Mouse (Mus musculus) CD4-positive, CD25-positive, alpha-beta regulatory T cell, adult 2 months (primary cell): ENCODE results near the gene Kcnip2.

Experiments used
- DNase-seq: peaks from one replicate; pipeline ENCODE4 v3.0.0-alpha.2; 2012; ENCODE audit warnings: low read depth, low spot score

The Kcnip2 gene

DNA sequence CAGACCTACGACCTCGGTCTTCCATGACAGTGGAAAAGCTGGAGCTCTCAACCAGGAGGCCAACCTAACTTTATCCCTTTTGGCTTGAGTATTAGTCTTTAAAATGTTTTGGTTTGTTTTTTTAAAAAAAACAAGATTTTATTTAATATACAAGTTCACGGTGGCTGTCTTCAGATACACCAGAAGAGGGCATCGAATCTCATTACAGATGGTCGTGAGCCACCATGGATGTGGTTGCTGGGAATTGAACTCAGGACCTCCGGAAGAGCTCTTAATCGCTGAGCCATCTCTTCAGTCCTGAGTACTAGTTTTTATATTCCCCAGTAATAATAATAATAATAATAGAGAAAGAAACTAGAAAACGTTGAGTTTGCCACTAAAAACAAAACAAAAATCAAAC is 34.2 kb downstream of the Kcnip2 start:
- no peak for DNase-seq

DNA sequence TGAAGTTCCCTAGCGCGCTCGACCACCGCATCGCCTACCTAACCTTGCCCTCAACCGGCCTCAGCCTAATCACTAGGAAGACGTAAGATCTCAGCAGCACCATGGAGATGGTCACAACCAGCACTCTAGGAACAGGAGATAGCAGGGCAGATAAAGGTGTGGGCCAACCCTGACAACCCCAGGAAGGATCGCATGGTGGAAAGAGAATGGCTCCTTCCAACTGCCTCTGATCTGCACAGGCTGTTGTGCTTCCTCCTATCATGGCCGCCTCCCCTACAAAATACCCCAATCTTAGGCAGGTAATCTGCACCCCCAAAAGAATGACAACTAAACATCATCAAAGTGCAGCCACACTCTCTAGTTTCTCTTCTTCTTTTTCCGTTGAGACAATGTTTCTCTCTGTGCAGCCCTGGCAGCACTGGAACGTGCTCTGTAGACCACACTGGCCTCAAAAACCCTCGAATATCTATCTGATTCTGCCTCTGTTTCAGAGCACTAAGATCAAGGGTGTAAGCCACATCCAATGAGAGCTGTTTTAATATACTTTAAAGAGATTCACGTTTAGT is 35.4 kb downstream of the Kcnip2 start:
- DNase-seq: no peak

DNA sequence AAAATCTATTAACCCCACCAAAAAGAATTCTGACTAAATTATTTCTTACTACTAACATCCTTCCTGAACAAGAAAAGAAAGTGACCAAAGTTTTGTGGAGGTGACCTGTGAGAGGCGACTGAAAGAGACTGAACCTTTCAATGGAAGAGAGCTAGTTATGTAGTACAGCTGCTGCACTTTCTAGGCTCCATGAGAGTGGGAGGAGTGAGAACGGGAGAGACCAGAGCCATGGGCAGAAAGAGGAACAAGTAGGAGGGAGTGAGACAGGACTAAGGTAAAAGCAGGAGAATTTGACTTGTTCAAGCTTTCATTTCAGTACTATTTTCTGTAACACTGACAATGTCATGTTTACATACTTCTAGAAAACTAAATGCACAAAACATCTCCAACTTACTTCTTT is 40.4 kb downstream of the Kcnip2 start:
- no peak for DNase-seq

DNA sequence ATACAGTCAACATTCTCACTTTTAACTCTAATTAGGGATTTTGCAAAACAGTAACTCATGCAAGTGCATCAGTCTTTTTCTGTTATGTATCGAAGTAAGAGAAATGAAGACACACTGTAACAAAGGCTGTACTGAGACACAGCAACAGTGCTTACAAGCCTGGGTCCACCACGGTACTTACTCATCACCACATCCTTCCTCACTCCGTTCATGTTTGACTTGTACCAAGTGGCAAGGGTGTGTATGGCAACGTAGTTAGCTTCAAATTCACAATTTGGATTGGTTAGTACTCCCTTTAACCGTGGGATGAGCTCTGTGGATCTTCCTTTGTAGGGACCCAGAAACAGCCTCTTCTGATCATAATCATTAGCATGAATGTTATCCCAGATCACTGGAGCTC is 44.4 kb downstream of the Kcnip2 start:
- no peak for DNase-seq

DNA sequence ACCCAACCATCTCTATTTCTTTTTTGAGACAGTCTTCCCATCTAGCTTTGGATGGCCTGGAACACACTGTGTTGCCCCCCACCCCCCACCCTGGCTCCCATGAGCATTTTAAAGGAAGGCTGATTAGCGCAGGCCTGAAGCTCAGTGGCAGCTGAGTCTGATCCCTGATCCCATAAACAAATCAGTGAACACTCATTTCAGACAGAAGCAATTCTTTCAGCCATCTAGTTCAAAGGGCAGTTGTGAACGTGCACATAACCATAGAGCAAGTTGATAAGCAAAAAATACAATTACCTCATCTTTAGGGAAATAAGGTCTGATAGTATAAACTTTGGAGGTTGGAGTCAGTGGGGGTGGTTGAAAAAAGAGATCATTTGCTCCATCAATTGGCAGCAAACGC is 55.1 kb downstream of the Kcnip2 start:
- DNase-seq: no peak

DNA sequence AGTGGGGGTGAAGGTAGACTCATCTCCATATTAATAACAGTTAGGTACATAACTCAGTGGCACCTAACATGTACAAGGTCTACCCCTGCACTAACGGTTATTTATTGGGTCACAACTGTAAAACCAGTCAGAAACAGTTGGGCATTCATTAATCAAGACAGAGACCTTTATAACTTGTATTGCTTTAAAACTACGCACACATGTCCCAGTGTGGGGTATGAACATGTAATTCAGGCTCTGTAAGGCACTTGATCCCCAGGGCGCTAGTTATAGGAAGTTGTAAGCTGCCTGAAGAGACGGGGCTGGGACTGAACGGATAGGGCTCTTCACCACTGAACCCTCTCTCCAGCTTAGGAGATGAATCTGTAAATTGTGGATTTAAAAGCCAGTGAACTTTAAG is 57.2 kb downstream of the Kcnip2 start:
- DNase-seq: no peak

DNA sequence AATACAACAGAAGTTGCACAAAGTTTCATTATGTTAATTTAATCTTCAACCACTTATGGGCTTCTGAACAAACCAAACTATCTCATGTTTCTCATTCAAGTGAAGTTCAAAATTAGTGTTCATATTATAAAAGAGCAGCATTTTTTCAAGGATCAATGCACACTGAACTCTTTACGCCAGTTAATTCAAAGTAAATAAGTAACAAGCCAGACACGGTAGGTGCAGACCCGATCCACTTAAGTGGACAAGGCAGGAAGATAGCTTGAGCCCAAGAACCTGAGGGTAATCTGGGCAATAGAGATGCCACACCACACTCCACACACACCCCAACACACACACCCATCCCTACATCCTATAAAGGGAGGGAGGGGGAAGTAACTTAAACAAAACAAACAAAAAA is 62.3 kb downstream of the Kcnip2 start:
- DNase-seq: no peak

DNA sequence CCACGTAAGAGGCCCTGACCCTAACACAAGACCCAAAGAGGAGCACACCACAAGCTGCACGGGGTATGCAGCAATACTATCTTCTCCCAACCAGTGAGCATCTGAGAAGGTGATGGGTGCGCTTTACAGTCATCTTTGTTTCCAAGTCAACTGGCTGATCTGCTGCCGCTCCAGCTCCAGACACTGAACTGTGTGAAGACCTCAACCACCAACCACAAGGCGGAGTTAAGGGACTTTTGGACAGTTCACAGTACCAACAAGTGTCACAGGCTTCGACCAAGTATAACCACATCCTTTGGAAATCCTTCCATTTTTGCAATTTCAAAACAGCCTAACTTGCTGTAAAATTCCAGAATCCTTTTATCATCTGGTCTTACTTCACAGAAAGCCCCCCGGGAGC is 64.0 kb downstream of the Kcnip2 start:
- peak; percentile 50 for DNase-seq

DNA sequence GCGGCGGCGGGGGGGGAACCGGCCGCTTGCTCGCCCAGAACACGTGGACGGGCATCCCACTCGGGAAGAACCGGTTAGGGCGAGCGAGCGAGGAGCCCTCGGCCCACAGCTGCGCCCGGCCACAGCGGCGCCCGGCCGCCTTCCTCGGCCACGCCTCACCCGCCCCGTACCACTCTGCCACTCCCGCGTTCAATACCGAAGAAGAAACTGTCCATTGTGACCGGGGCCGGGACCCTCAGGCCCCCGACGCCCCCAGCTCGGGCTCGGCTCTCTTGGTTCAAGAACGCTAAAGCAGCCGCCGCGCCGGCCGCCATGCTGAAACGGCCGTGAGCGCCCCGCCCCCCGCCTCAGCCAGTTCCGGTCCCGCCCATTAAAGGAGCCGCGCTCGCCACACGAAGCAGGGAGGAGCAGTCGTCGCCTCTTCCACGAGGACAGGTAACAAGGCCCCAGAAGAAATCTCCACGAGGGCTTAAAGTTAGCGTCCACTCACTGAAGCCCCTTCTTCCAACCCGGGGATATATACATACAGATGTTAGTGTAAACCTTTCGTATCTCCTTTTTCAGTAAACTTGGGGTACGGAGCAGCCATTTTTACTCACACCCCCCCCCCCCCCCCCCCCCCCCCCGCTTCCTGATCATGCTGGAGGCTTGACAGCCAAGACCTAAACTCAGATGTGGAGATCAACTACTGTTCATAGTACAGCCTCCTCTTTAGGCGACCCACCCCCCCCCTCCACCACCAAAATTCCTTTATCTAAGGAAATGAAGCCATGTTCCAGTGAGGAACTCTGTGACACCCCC is 66.4 kb downstream of the Kcnip2 start, which contains the start of gene Npm3:
TSS of gene Npm3 (minus strand) at position 349 of the 801 bp plus-strand sequence.
- DNase-seq: peak; percentile 94

DNA sequence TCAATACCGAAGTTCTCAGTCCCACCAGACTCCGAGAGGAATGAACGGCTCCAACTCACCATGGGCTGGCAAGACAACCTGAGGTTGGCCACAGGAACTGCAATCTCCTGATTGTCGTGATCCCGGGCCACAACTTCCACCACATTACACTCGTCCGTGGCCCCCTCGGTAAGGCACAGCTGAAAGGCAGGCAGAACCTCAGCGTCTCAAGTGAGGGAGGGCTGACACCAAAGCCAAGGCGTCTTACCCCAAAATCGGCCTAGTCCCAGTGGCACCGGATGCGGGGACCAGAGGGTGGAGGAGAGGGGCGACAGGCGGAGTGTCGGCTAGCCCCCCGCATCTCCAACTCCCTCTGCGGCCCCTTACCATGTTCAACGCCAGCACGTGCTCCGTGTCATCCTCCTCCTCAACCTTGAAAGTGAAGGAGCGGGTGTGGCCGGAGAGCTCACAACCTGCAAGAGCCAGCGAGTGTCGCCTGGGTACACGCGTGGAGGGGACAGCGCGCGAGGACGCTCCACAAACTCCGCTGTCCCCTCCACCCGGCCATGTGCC is 67.1 kb downstream of the Kcnip2 start:
- peak; percentile 52 for DNase-seq

DNA sequence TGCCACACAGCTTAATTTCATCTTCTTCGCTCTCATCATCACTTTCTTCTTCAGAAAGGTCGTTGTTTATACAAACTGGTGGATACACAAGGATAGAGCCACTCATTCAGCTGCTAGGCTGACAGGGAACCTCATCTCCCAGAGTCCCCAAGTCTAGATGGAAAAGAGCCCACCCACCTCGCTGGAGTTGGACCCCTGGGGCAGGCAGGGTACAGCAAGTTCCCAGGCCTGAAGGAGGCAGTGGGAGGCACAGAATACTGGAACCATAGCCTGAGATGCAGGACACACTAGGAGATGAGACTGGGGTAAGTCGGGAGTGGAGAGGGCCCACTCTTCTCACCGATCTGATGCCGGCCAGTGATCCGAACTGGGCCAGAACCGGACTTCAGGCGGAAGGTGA is 67.7 kb downstream of the Kcnip2 start:
- no peak for DNase-seq

DNA sequence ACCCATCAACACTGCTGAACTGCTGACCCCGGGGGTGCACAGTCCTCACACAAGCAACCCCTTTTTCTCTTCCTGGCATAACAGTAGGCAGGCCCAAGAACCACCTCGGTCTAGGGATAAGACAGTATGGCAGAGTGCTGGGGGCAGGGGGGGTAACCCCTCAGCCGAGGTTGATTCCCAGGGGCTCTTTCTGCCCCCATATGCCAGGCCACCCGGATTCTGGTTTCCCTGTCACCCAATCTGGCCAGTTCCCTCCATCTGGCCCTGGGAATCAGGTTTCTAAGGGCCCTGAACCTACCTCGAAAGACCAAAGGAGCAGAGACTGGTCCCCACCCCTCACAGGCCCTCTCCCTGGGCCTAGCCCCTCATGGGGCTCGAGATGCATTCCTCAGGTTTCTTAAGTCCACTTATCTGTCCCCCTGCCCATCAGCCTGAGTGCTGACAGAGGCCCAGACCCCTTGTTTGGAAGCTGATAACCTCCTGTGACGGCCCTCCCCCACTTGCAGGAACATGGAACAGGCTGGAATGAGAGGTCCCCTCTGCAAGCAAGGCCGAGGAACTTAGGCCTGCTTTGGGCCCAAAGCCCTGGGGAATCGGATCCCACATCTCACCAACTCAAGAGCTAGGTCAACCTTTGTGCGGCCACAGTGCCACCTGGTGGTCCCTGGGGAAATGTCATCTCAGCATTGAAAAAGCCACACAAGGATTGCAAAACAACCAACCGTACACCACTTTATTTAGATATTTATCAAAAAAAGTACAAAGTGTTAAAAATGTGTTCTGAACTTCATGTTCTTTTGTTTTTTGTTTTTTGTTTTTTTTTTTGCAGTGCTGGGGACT is 68.6 kb downstream of the Kcnip2 start:
- DNase-seq: peak; percentile 92

DNA sequence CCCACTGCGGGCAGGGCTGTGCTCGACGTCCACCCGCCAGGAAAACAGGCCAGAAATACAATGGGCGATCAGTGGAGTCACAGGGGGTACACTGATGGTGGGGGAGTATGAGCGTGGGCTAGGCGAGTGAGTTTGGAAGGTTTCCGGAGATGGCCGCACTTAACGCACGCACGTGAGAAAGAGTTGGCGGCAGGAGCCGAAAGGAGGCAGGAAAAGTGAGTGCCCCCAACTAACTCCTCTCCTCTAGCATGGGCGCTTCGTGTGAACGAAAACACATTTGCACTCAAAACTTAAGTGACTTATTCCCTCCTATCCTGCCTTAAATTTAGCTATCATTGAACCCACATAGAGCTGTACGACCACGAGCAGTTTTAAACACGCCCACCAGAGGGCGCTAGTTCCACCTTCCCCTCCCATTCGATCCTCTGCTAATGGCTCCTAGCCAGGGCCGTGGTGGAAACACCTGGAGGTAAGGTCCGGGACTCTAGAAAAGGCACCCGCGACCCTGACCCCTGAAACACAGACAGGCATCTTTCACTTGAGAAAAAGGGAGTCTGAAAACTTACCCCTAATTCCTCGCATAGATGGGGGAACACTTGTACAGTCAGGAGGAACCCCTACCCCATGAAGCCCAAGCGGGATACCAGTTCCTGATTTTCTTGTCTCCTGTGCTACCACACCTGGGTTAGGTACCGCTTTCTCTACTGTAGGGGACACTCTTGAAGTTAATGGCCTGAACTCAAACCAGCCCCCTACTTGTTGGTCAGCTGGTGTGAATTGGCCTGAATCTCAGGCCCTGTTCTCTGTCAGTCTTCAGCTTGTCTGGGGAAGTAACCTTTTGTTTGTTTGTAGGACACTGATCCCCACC is 69.5 kb downstream of the Kcnip2 start:
- DNase-seq: peak; percentile 91

DNA sequence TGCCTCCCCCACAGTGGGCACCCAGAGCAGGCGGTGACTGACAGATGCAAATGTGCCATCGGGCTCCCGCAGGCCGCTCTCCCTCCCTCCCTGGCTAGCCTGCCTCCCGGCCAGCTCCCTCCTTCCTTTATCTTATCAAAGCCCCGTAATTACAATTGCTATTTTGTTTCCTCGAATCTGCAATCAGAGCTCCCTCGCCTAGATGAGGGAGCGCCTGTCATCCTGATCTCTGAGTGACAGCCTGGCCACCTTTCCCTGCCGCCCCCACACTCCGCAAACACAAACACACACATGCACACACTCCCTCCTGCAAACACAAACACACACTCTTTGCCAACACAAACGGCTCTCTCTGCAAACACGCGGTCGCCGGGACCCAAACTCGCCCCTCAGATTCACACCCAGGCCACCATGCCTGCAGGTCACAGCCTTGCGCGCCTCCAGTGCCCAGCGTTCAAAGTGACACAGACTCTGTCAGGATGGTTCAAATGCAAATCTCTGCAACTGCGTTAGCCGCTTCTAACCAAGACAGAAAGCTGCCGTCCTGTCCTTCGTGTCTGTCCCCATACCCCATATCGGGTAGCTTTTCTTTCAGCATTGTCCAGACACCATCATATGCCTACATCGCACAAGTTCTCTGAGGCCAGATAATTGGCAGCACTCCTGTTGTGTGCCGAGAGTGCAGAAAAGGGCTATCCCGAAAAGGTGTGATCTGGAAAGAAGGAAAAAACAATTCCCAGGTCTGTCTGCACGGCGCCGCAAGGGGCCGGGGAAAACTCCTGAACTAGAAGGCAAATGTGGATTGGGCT is 70.3 kb downstream of the Kcnip2 start:
- DNase-seq: no peak

DNA sequence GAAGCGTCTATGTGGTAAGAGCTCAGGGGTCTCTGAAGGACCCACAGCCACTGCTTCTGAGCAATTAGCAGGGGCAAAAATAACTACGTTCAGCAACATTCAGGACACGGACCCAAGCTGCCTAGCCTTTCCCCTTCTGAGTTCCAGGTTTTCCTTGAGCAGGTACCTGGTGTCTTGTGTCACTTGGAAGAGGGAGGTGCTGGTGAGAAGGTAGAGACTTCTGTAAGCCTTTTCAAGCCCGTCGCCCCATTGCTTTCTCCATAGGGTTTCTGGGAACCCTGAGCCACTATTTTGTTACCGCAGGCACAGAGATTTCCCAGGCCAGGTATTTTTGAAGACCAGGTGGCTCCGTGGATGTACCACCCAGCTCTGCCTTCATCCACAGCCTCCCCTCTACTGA is 72.2 kb downstream of the Kcnip2 start:
- no peak for DNase-seq

DNA sequence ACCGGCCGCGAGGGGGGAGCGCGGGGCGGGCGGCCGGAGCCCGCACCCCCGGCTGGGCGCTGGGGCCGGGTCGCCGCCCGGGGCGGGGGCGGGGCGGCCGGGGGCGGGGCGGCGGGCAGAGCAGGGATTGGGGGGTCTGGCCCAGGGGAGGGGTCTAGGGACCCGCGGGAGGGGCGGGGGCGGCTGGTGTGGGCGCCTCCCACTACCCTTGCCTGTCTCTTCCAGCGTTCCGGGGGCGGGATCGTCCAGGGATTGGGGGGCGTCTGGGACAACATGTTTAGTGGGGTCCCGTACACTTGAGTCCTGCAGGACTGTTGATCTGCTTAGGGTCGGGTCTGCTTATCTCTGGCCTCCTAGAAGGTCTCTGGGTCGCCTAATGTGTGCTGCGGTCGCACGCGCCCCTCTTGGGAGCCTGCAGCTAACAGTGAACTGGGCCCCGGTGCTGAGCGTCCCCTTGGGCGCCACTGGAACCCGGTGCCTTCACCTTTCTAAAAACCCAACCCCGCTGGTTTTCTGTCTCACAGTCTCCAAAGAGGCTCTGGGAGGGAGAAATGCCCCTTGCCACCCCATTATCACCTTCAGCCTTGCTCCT is 72.8 kb downstream of the Kcnip2 start:
- no peak for DNase-seq

DNA sequence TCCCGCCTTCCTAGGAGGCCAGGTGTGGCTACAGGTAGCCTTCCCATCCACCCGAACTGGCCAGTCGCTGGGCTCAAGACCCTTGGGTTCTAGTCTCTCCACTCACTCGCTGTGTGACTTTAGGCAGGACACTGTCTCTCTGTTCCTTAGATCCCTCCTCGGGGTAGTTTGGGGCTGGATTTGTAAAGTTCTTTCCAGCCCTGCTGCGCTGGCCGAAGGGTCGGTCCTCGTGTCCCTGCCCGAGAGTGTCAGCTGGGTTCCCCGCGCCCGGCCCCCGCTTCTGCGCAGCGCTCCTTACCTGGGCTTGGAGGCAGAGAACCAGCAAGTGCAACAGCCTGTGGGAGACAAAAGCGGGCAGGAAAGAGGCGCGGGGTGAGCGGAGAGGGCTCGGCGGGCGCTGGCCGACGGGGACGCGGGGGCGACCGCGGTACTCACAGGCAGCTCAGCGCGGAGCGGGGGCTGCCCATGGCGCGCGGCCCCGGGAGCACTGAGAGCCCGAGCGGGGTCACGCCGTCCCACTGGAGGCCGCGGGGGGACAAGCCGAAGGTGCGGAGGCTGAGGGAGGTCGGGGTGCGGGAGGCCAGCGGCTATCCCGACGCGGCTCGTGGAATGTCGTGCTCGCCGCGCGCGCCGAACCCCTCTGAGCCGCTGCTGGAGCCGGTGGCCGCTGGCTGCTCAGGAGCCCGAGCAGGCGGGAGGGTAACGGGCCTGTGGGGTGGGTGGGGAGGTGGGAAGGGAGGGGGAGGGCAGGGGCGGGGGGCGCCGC is 73.5 kb downstream of the Kcnip2 start, which contains the start of gene Fgf8:
TSS of gene Fgf8 (minus strand) at position 698 of the 766 bp plus-strand sequence.
- DNase-seq: peak; percentile 51
